Mouse (Mus musculus) brain, embryonic 14.5 days (tissue): ENCODE measurements at regions not wholly inside any gene's neighbourhood (a gene's known extent, or its start where the extent isn't known, plus 50 kb on each side); places are given as distances from the start of the nearest gene placed in this dataset.

Experiments
- CTCF ChIP-seq: fragments of 200-500 bp; IDR thresholded peaks from 2 replicates; pipeline ENCODE4 v1.5.1; 2012; ENCODE audit warnings: inconsistent platforms, mild to moderate bottlenecking, moderate library complexity, borderline replicate concordance; ENCODE audit not compliant: insufficient read depth, insufficient read length; ENCODE audit errors: extremely low read depth
- POLR2A ChIP-seq: fragments of 200-500 bp; IDR thresholded peaks from 2 replicates; pipeline ENCODE4 v1.6.1; 2012; ENCODE audit warnings: mild to moderate bottlenecking, inconsistent platforms, borderline replicate concordance; ENCODE audit not compliant: poor library complexity, insufficient read depth, insufficient read length, severe bottlenecking; ENCODE audit errors: extremely low read depth

- TF ChIP-seq POLR2A (no peak), CTCF (no peak)
Measured at GRCm38 (mm10) chr8:53954476-53955158, 122.8 kb upstream of the Vegfc start.
